Mouse (Mus musculus) cortical plate, adult 2 months (tissue): ENCODE data around the gene Tshz2.

Experiments
- CTCF ChIP-seq: fragments of 200-500 bp; IDR thresholded peaks from 2 replicates; pipeline ENCODE4 v1.5.1; 2011; ENCODE audit warnings: mild to moderate bottlenecking, control low read depth, low read length; ENCODE audit not compliant: insufficient read depth; ENCODE audit errors: extremely low read depth
- POLR2A ChIP-seq: fragments of 200-500 bp; IDR thresholded peaks from 2 replicates; pipeline ENCODE4 v1.6.1; 2011; ENCODE audit warnings: mild to moderate bottlenecking, low read length, control low read depth; ENCODE audit not compliant: insufficient read depth; ENCODE audit errors: extremely low read depth

GRCm38 (mm10) chr2:169663792-169664191 is 31.0 kb downstream of the Tshz2 start:
- TF ChIP-seq CTCF (no peak), POLR2A (no peak)
